Mouse (Mus musculus) embryonic fibroblast, embryonic 13.5 days (primary cell): ENCODE data around the gene Prkag1.

Source experiments
- CTCF ChIP-seq: IDR thresholded peaks from 2 replicates; pipeline ENCODE4 v1.5.1; 2011; ENCODE audit warnings: mild to moderate bottlenecking, control low read depth, low read length, moderate library complexity, borderline replicate concordance; ENCODE audit not compliant: insufficient read depth
- POLR2A ChIP-seq: IDR thresholded peaks from 2 replicates; pipeline ENCODE4 v1.6.1; 2011; ENCODE audit warnings: low read depth, mild to moderate bottlenecking, control low read depth, low read length, moderate library complexity

GRCm38 (mm10) chr15:98854214-98854613 lies 22.9 kb upstream of the Prkag1 start:
- TF ChIP-seq POLR2A (no peak), CTCF (no peak)
